Mouse (Mus musculus) spleen, postnatal 14 days (tissue): ENCODE measurements around the gene Llgl2.

Experiments
- DNase-seq, 2 experiments: peaks; one replicate each; pipeline ENCODE4 v3.0.0; 2021 to 2022; ENCODE audit warnings: low spot score in 2 of 2

The Llgl2 gene

GRCm38 (mm10) chr11:115904231-115904955 lies 80.5 kb downstream of the Llgl2 start:
- DNase-seq, result no peak
